ENCODE assay signal across 12 mouse cellular contexts in the genomic region with DNA sequence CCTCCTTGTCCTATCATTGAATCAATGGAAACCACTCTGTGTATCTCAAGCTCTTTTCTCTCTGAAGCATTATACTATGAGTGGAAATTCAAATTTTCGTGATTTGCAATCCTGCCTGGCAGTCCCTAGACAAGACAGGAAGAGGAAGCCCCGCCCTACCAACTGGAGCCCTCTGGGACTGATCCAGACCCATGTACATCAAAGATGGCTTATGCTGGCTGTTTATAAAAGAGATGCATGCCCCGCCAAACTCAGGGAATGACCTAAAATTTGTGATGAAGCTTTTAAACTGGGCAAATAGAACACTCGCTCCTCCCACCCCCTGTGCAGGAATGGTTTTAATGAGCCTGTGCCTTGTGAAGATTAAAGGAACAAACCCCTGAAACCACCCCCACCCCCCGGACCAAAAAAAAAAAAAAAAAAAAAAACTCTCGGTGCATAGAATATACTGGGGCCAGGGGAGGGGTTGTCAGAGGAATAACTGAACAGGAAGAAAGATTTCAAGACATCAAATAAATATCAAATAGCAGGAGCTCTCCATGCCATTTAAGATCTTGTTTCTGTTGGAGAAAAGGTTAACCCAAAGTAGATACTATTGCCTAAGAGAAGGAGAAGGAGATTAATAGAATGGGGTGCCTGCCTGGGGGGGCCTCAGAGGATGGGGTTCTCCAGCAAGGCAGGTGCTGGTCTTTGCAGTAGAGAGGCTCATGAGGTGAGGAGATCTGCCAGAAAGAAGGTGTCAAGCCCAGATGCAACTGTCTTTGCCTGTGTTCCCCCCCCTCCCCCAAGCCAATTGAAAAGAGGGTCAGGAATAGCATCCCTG.
DNase-seq lines count a peak whose midpoint lies in the region; ATAC-seq and TF ChIP-seq lines count a peak whose summit lies in the region.
"Had no signal": no experiment of that assay in that cellular context is flagged by ENCODE, and none has a peak within 500 bp of the region (broad histone marks: within the 10 kb centered on the region; RNA-seq: fewer than 3 reads in every experiment).

No protein-coding gene starts in this region.

- no peaks in the 10 kb centered on the region for H3K36me3 ChIP-seq in CH12.LX (replicated peaks in 1 of 2; ENCODE audit: control insufficient read depth in 1 of 2, insufficient read depth in 1 of 2, low read length in 1 of 2)
- no peaks in the 10 kb centered on the region for H3K36me3 ChIP-seq in forebrain, postnatal 0 days (ENCODE audit: insufficient read depth)
- no peaks in the 10 kb centered on the region for H3K36me3 ChIP-seq in kidney, embryonic 16.5 days (ENCODE audit: insufficient read depth, low read length)
- H3K36me3 ChIP-seq: G1E had no signal

- intact Hi-C loops in left cerebral cortex, postnatal 4 days (cut with DNase I): no loop called here
- intact Hi-C loops in heart, postnatal 36 days (cut with DNase I): no loop called here

- no peak overlapping the region for H3K27ac ChIP-seq in CH12.LX (ENCODE audit: insufficient read depth, low read depth)
- H3K27ac ChIP-seq in forebrain, postnatal 0 days (ENCODE audit: low read depth, low read length): peak overlapping the region; percentile 87
- no peak overlapping the region for H3K27ac ChIP-seq in kidney, embryonic 16.5 days (ENCODE audit: low read length)
- H3K27ac ChIP-seq: kidney, postnatal 0 days; macrophage had no signal

- H3K9me3 ChIP-seq in CH12.LX (replicated peaks; ENCODE audit: low read length): peaks cover 48% of the 10 kb centered on the region
- no peaks in the 10 kb centered on the region for H3K9me3 ChIP-seq in forebrain, postnatal 0 days (ENCODE audit: low read length)
- no peaks in the 10 kb centered on the region for H3K9me3 ChIP-seq in kidney, embryonic 16.5 days (ENCODE audit: low read length)

- no peak for TF ChIP-seq RAD21 in CH12.LX (IDR thresholded peaks at IDR 0.05; ENCODE audit: low read depth, low read length)

- 17% methylated on average over 6 of the region's 6 CpGs for WGBS in forebrain, postnatal 0 days
- 61% methylated on average over 6 of the region's 6 CpGs for WGBS in kidney, embryonic 16.5 days

- H3K4me1 ChIP-seq in CH12.LX (ENCODE audit: control insufficient read depth in 1 of 2, insufficient read depth in 2 of 2): peaks cover 0 to 4% of the 10 kb centered on the region in 2 experiments; a peak in 1 of 4 replicates
- H3K4me1 ChIP-seq in forebrain, postnatal 0 days (ENCODE audit: insufficient read depth): peaks cover 9% of the 10 kb centered on the region; the same call in 1 of the 2 replicates
- no peaks in the 10 kb centered on the region for H3K4me1 ChIP-seq in kidney, embryonic 16.5 days (ENCODE audit: insufficient read depth, low read length)

- DNase-seq in CH12.LX (ENCODE audit: extremely low read depth) (peak; percentile 51), liver (no peak)
- DNase-seq in forebrain, postnatal 0 days: peak; percentile 86
- DNase-seq in left cerebral cortex, postnatal 4 days: peak; percentile 66
- DNase-seq in heart, postnatal 36 days: no peak
- DNase-seq in thymus, postnatal 25 days: no peak
- DNase-seq: gastrocnemius, postnatal 10 days had no signal

- no peak overlapping the region for H3K9ac ChIP-seq in CH12.LX (ENCODE audit: insufficient read depth, low read depth)
- no peak overlapping the region for H3K9ac ChIP-seq in forebrain, postnatal 0 days
- H3K9ac ChIP-seq in kidney, embryonic 16.5 days (replicated peaks; ENCODE audit: low read length): no peak overlapping the region

- no peak overlapping the region for H3K4me2 ChIP-seq in CH12.LX (ENCODE audit: insufficient read depth, low read depth, poor library complexity, severe bottlenecking)
- H3K4me2 ChIP-seq in forebrain, postnatal 0 days (ENCODE audit: low read depth): peak overlapping the region; percentile 26; the same call in 1 of the 2 replicates
- no peak overlapping the region for H3K4me2 ChIP-seq in kidney, embryonic 16.5 days (replicated peaks; ENCODE audit: low read depth, low read length)

- no peak for TF ChIP-seq POLR2A in CH12.LX (IDR thresholded peaks at IDR 0.05; ENCODE audit: low read depth, low read length)

- H3K4me3 ChIP-seq in CH12.LX (replicated peaks in 1 of 3; ENCODE audit: low read depth in 2 of 3, low read length in 2 of 3, poor library complexity in 1 of 3): no peak overlapping the region
- H3K4me3 ChIP-seq in forebrain, postnatal 0 days (ENCODE audit: low read depth, low read length): no peak overlapping the region
- H3K4me3 ChIP-seq in kidney, embryonic 16.5 days (ENCODE audit: low read length): no peak overlapping the region

- no peak for TF ChIP-seq CTCF in CH12.LX (conservative IDR thresholded peaks at IDR 0.05 in 1 of 2, IDR thresholded peaks at IDR 0.05 in 1 of 2; ENCODE audit: low read depth in 2 of 2, low read length in 2 of 2)
- no peak for TF ChIP-seq CTCF in forebrain, postnatal 0 days (IDR thresholded peaks at IDR 0.05; ENCODE audit: low read depth)

- TF ChIP-seq EP300 in CH12.LX (IDR thresholded peaks at IDR 0.05; ENCODE audit: low read length): no peak

- peak; percentile 83 for ATAC-seq in cerebellum, adult (ENCODE audit: insufficient number of reproducible peaks, low FRiP score, low TSS enrichment)
- peak; percentile 82 for ATAC-seq in forebrain, postnatal 0 days
- no peak for ATAC-seq in kidney, embryonic 16.5 days (ENCODE audit: low FRiP score, low TSS enrichment)

- no peaks in the 10 kb centered on the region for H3K27me3 ChIP-seq in CH12.LX (replicated peaks)
- no peaks in the 10 kb centered on the region for H3K27me3 ChIP-seq in forebrain, postnatal 0 days (ENCODE audit: insufficient read depth, low read length)
- H3K27me3 ChIP-seq in kidney, embryonic 16.5 days (ENCODE audit: insufficient read depth, low read length): no peaks in the 10 kb centered on the region

- in situ Hi-C loops in CH12.LX (cut with MboI; ENCODE audit: low pct_ligation_motif_present, low pct_unique_long_range_greater_than_20kb, low sequenced_read_pairs): no loop called here

- dilution Hi-C loops in CH12.LX (cut with MboI; ENCODE audit: extremely low pct_ligation_motif_present, extremely low pct_unique_long_range_greater_than_20kb, low sequenced_read_pairs): no loop called here

- H3K79me2 ChIP-seq in CH12.LX (replicated peaks; ENCODE audit: control insufficient read depth, extremely low read depth, insufficient read depth, poor library complexity, severe bottlenecking): no peaks in the 10 kb centered on the region

TF ChIP-seq in CH12.LX, 34 proteins besides CTCF, POLR2A, EP300 and RAD21:
- TF ChIP-seq ZMIZ1 (IDR thresholded peaks at IDR 0.05; ENCODE audit: low read depth, low read length): no peak
- no peak for TF ChIP-seq NRF1 (IDR thresholded peaks at IDR 0.05; ENCODE audit: low read depth, low read length)
- TF ChIP-seq E2F4 (IDR thresholded peaks at IDR 0.05; ENCODE audit: insufficient replicate concordance, low read depth, low read length): no peak
- no peak for TF ChIP-seq USF2 (conservative IDR thresholded peaks at IDR 0.05; ENCODE audit: low read depth, low read length)
- TF ChIP-seq GABPA (IDR thresholded peaks at IDR 0.05; ENCODE audit: insufficient replicate concordance, low read depth, low read length): no peak

Comparison
In these comparisons a context has a peak if more than half of its experiments do, and no peak if none do; other contexts are left out.
1. DNase-seq: peak in CH12.LX (single experiment), forebrain, postnatal 0 days (single experiment) and left cerebral cortex, postnatal 4 days (single experiment); none in liver (single experiment), heart, postnatal 36 days (0 of 2) and thymus, postnatal 25 days (single experiment).